Mouse (Mus musculus) neural tube, embryonic 12.5 days (tissue): ENCODE data around the gene Radil. TPM values are rescaled to one million over a fixed set of nuclear protein-coding genes. Genes with fewer than 3 reads are reported as not detected.

Experiments used
- ATAC-seq: fragments of 200-750 bp; cut with Nextera tagmentation; 2 replicates; pipeline ENCODE4 v1.8.0; 2017; ENCODE audit warnings: low read depth, mild to moderate bottlenecking, moderate TSS enrichment, moderate library complexity; ENCODE audit not compliant: low FRiP score
- H3K27ac ChIP-seq: fragments of 300-500 bp; sonication (generic); 2 replicates; pipeline ENCODE4 v1.5.1; 2016
- H3K27me3 ChIP-seq: fragments of 300-500 bp; sonication (generic); replicated peaks from 2 replicates; pipeline ENCODE4 v1.6.1; 2016; ENCODE audit warnings: mild to moderate bottlenecking
- H3K36me3 ChIP-seq: fragments of 300-500 bp; sonication (generic); 2 replicates; pipeline ENCODE4 v1.6.1; 2016; ENCODE audit warnings: mild to moderate bottlenecking
- H3K4me1 ChIP-seq: fragments of 300-500 bp; sonication (generic); 2 replicates; pipeline ENCODE4 v1.6.1; 2016
- H3K4me2 ChIP-seq: fragments of 300-500 bp; sonication (generic); replicated peaks from 2 replicates; pipeline ENCODE4 v1.6.1; 2016; ENCODE audit warnings: mild to moderate bottlenecking
- H3K4me3 ChIP-seq: fragments of 300-500 bp; sonication (generic); 2 replicates; pipeline ENCODE4 v1.5.1; 2016
- H3K9ac ChIP-seq: fragments of 300-500 bp; sonication (generic); 2 replicates; pipeline ENCODE4 v1.6.1; 2016; ENCODE audit warnings: mild to moderate bottlenecking
- H3K9me3 ChIP-seq: fragments of 300-500 bp; sonication (generic); 2 replicates; pipeline ENCODE4 v1.6.1; 2016; ENCODE audit warnings: mild to moderate bottlenecking
- WGBS: fragments of 180-500 bp; shearing (Covaris S2); methylation state at CpG from one replicate; pipeline ENCODE4 v1.1.7; 2016; 5-methylcytosine and 5-hydroxymethylcytosine counted together
- polyA plus RNA-seq: library from polyadenylated mRNA; unstranded; fragments of >200 nt; fragmentation: Nextera tagmentation; extraction: Ambion mirVana; gene quantifications from 2 replicates; pipeline ENCODE4 v1.2.1, GENCODE M21; 2016

Radil gene
- polyA plus RNA-seq, 1 experiment from 2014 or later = 14.1 TPM

GRCm38 (mm10) chr5:142498964-142499363 lies 51.9 kb downstream of the Radil start:
- Histone ChIP-seq H3K4me2 (no peak overlapping the region), H3K9ac (no peak overlapping the region), H3K9me3 (no peaks in the 10 kb centered on the region), H3K4me3 (no peak overlapping the region), H3K36me3 (no peaks in the 10 kb centered on the region), H3K27me3 (no peaks in the 10 kb centered on the region), H3K4me1 (peaks cover 11% of the 10 kb centered on the region; the same call in 1 of the 2 replicates), H3K27ac (no peak overlapping the region)
- 52% methylated on average over 3 of the region's 3 CpGs for WGBS
- ATAC-seq = no peak

- no peak overlapping the region for H3K4me3 ChIP-seq
- 55% methylated on average over 14 of the region's 14 CpGs for WGBS
- H3K27ac ChIP-seq = no peak overlapping the region
Measured at GRCm38 (mm10) chr5:142495321-142496096, 55.4 kb downstream of the Radil start.

GRCm38 (mm10) chr5:142493307-142493706 lies 57.6 kb downstream of the Radil start:
- H3K27me3 ChIP-seq = no peaks in the 10 kb centered on the region
- no peak overlapping the region for H3K4me2 ChIP-seq
- 0 out of 2 replicates have a peak, but pooled peaks cover 2% of the 10 kb centered on the region for H3K36me3 ChIP-seq
- no peak overlapping the region for H3K27ac ChIP-seq
- H3K9ac ChIP-seq = no peak overlapping the region
- no peaks in the 10 kb centered on the region for H3K4me1 ChIP-seq
- H3K4me3 ChIP-seq = no peak overlapping the region
- no peaks in the 10 kb centered on the region for H3K9me3 ChIP-seq
- 77% methylated on average over 3 of the region's 3 CpGs for WGBS
- no peak for ATAC-seq

More at GRCm38 (mm10) chr5:142495321-142496096, 55.4 kb downstream of the Radil start:
- no peaks in the 10 kb centered on the region for H3K36me3 ChIP-seq
- ATAC-seq = no peak
- no peaks in the 10 kb centered on the region for H3K9me3 ChIP-seq
- no peak overlapping the region for H3K4me2 ChIP-seq
- H3K27me3 ChIP-seq = no peaks in the 10 kb centered on the region
- no peak overlapping the region for H3K9ac ChIP-seq
- peaks cover 7% of the 10 kb centered on the region; the same call in 1 of the 2 replicates for H3K4me1 ChIP-seq

- H3K9me3 ChIP-seq = no peaks in the 10 kb centered on the region
- no peak overlapping the region for H3K27ac ChIP-seq
- 0 out of 2 replicates have a peak, but pooled peaks cover 3% of the 10 kb centered on the region for H3K36me3 ChIP-seq
- no peak overlapping the region for H3K9ac ChIP-seq
- H3K4me2 ChIP-seq = no peak overlapping the region
- 78% methylated on average over 9 of the region's 9 CpGs for WGBS
- H3K4me3 ChIP-seq = no peak overlapping the region
- H3K4me1 ChIP-seq = no peaks in the 10 kb centered on the region
- ATAC-seq = no peak
- H3K27me3 ChIP-seq = no peaks in the 10 kb centered on the region
Measured at GRCm38 (mm10) chr5:142489955-142490707, 60.8 kb downstream of the Radil start.

- no peaks in the 10 kb centered on the region for H3K27me3 ChIP-seq
- no peak overlapping the region for H3K9ac ChIP-seq
- ATAC-seq = no peak
- H3K4me3 ChIP-seq = no peak overlapping the region
- WGBS = 63% methylated on average over 9 of the region's 9 CpGs
- H3K4me2 ChIP-seq = no peak overlapping the region
- H3K4me1 ChIP-seq = no peaks in the 10 kb centered on the region
- no peak overlapping the region for H3K27ac ChIP-seq
- no peaks in the 10 kb centered on the region for H3K9me3 ChIP-seq
- 0 out of 2 replicates have a peak, but pooled peaks cover 3% of the 10 kb centered on the region for H3K36me3 ChIP-seq
Measured at GRCm38 (mm10) chr5:142486654-142487053, 64.2 kb downstream of the Radil start.

- Histone ChIP-seq H3K36me3 (0 out of 2 replicates have a peak, but pooled peaks cover 3% of the 10 kb centered on the region), H3K4me1 (peaks cover 3% of the 10 kb centered on the region; the same call in 1 of the 2 replicates), H3K27me3 (no peaks in the 10 kb centered on the region), H3K9ac (no peak overlapping the region), H3K27ac (no peak overlapping the region), H3K9me3 (no peaks in the 10 kb centered on the region), H3K4me3 (no peak overlapping the region), H3K4me2 (no peak overlapping the region)
- ATAC-seq = no peak
- WGBS = 94% methylated on average over 5 of the region's 5 CpGs
Measured at GRCm38 (mm10) chr5:142483581-142483980, 67.3 kb downstream of the Radil start.

GRCm38 (mm10) chr5:142482512-142482911 lies 68.4 kb downstream of the Radil start:
- Histone ChIP-seq H3K4me2 (no peak overlapping the region), H3K4me1 (peaks cover 3% of the 10 kb centered on the region; the same call in 1 of the 2 replicates), H3K4me3 (no peak overlapping the region), H3K9me3 (no peaks in the 10 kb centered on the region), H3K36me3 (no peaks in the 10 kb centered on the region), H3K9ac (no peak overlapping the region), H3K27me3 (no peaks in the 10 kb centered on the region), H3K27ac (no peak overlapping the region)
- no peak for ATAC-seq
- 79% methylated on average over 2 of the region's 2 CpGs for WGBS

- peak overlapping the region; percentile 43 for H3K4me2 ChIP-seq
- H3K4me3 ChIP-seq = no peak overlapping the region
- 32% methylated on average over 17 of the region's 17 CpGs for WGBS
- peak; percentile 43 for ATAC-seq
- H3K27me3 ChIP-seq = no peaks in the 10 kb centered on the region
- no peak overlapping the region for H3K27ac ChIP-seq
- no peak overlapping the region for H3K9ac ChIP-seq
- H3K4me1 ChIP-seq = peaks cover 4% of the 10 kb centered on the region; the same call in 1 of the 2 replicates
- peaks cover 15% of the 10 kb centered on the region for H3K36me3 ChIP-seq
- no peaks in the 10 kb centered on the region for H3K9me3 ChIP-seq
Measured at GRCm38 (mm10) chr5:142478829-142479435, 72.0 kb downstream of the Radil start.

GRCm38 (mm10) chr5:142477866-142478615 lies 72.9 kb downstream of the Radil start:
- Histone ChIP-seq H3K4me1 (peaks cover 11% of the 10 kb centered on the region; the same call in 1 of the 2 replicates), H3K36me3 (peaks cover 16% of the 10 kb centered on the region), H3K27me3 (no peaks in the 10 kb centered on the region), H3K9ac (no peak overlapping the region), H3K4me3 (no peak overlapping the region), H3K9me3 (no peaks in the 10 kb centered on the region), H3K27ac (no peak overlapping the region), H3K4me2 (no peak overlapping the region)
- ATAC-seq = 0 out of 2 replicates have a peak, but pooled peaks have one; percentile 6
- 85% methylated on average over 5 of the region's 5 CpGs for WGBS

- WGBS = 93% methylated on average over 12 of the region's 12 CpGs
Measured at GRCm38 (mm10) chr5:142477346-142477745, 73.6 kb downstream of the Radil start.

GRCm38 (mm10) chr5:142475669-142476068 lies 75.2 kb downstream of the Radil start:
- H3K27ac ChIP-seq = no peak overlapping the region
- peaks cover 11% of the 10 kb centered on the region; the same call in 1 of the 2 replicates for H3K4me1 ChIP-seq
- H3K9ac ChIP-seq = no peak overlapping the region

More at GRCm38 (mm10) chr5:142477346-142477745, 73.6 kb downstream of the Radil start:
- H3K4me2 ChIP-seq = no peak overlapping the region
- no peak overlapping the region for H3K4me3 ChIP-seq
- peaks cover 16% of the 10 kb centered on the region for H3K36me3 ChIP-seq
- ATAC-seq = no peak
- no peak overlapping the region for H3K9ac ChIP-seq
- no peak overlapping the region for H3K27ac ChIP-seq
- no peaks in the 10 kb centered on the region for H3K9me3 ChIP-seq
- H3K4me1 ChIP-seq = peaks cover 11% of the 10 kb centered on the region; the same call in 1 of the 2 replicates
- no peaks in the 10 kb centered on the region for H3K27me3 ChIP-seq

More at GRCm38 (mm10) chr5:142475669-142476068, 75.2 kb downstream of the Radil start:
- 89% methylated on average over 7 of the region's 7 CpGs for WGBS
- Histone ChIP-seq H3K9me3 (no peaks in the 10 kb centered on the region), H3K36me3 (peaks cover 25% of the 10 kb centered on the region), H3K4me3 (no peak overlapping the region), H3K4me2 (no peak overlapping the region), H3K27me3 (no peaks in the 10 kb centered on the region)
- ATAC-seq = no peak
